Mouse (Mus musculus): ENCODE data around the gene Dnmt3a. TPM values are rescaled to one million over a fixed set of nuclear protein-coding genes. Genes with fewer than 3 reads are reported as not detected.

The Dnmt3a gene
- total and polyA plus RNA-seq, 3 experiments = 15.5 to 61.5 (median 23.4) TPM

- Histone ChIP-seq H3K79me2 (replicated peaks; ENCODE audit: control insufficient read depth, extremely low read depth, insufficient read depth, poor library complexity, severe bottlenecking) (no peaks in the 10 kb centered on the region), H3K36me3 (replicated peaks in 1 of 2; ENCODE audit: control insufficient read depth in 1 of 2, insufficient read depth in 1 of 2, low read length in 1 of 2) (peaks cover 41 to 69% of the 10 kb centered on the region in 2 experiments), H3K4me1 (ENCODE audit: control insufficient read depth in 1 of 2, insufficient read depth in 2 of 2) (peaks cover 20 to 87% of the 10 kb centered on the region in 2 experiments), H3K4me2 (ENCODE audit: insufficient read depth, low read depth, poor library complexity, severe bottlenecking) (no peak overlapping the region), H3K4me3 (replicated peaks in 1 of 3; ENCODE audit: low read depth in 2 of 3, low read length in 2 of 3, poor library complexity in 1 of 3) (no peak overlapping the region), H3K9me3 (replicated peaks; ENCODE audit: low read length) (no peaks in the 10 kb centered on the region), H3K27me3 (replicated peaks) (no peaks in the 10 kb centered on the region), H3K27ac (ENCODE audit: insufficient read depth, low read depth) (no peak overlapping the region), H3K9ac (ENCODE audit: insufficient read depth, low read depth) (no peak overlapping the region)
- TF ChIP-seq EP300 (IDR thresholded peaks at IDR 0.05; ENCODE audit: low read length) (no peak), ZNF384 (IDR thresholded peaks at IDR 0.05; ENCODE audit: low read depth, low read length) (no peak), MEF2A (IDR thresholded peaks at IDR 0.05; ENCODE audit: borderline replicate concordance, low read depth, low read length) (no peak), POLR2A (IDR thresholded peaks at IDR 0.05; ENCODE audit: low read depth, low read length) (no peak), POLR2AphosphoS2 (IDR thresholded peaks at IDR 0.05; ENCODE audit: low read depth, low read length) (no peak), NRF1 (IDR thresholded peaks at IDR 0.05; ENCODE audit: low read depth, low read length) (no peak), ELF1 (IDR thresholded peaks at IDR 0.05; ENCODE audit: low read depth, low read length) (no peak), RCOR1 (conservative IDR thresholded peaks at IDR 0.05; ENCODE audit: low read depth, low read length) (no peak), MXI1 (IDR thresholded peaks at IDR 0.05; ENCODE audit: low read depth, low read length) (no peak), TCF12 (IDR thresholded peaks at IDR 0.05; ENCODE audit: low read depth, low read length) (no peak), USF1 (IDR thresholded peaks at IDR 0.05; ENCODE audit: low read depth, low read length) (no peak)
- no peak for DNase-seq (ENCODE audit: extremely low read depth)
- in situ Hi-C loops (cut with MboI; ENCODE audit: low pct_ligation_motif_present, low pct_unique_long_range_greater_than_20kb, low sequenced_read_pairs) (loop anchor here (25.0 kb wide), 1 partner anchor 176 kb away; no protein-coding TSS in a partner anchor), dilution Hi-C loops (cut with MboI; ENCODE audit: extremely low pct_ligation_motif_present, extremely low pct_unique_long_range_greater_than_20kb, low sequenced_read_pairs) (no loop called here)
Observed at GRCm38 (mm10) chr12:3838009-3838408, 32.2 kb downstream of the Dnmt3a start.

- Histone ChIP-seq H3K4me3 (replicated peaks in 1 of 3; ENCODE audit: low read depth in 2 of 3, low read length in 2 of 3, poor library complexity in 1 of 3) (no peak overlapping the region), H3K4me2 (ENCODE audit: insufficient read depth, low read depth, poor library complexity, severe bottlenecking) (no peak overlapping the region), H3K27me3 (replicated peaks) (no peaks in the 10 kb centered on the region), H3K9ac (ENCODE audit: insufficient read depth, low read depth) (no peak overlapping the region), H3K79me2 (replicated peaks; ENCODE audit: control insufficient read depth, extremely low read depth, insufficient read depth, poor library complexity, severe bottlenecking) (no peaks in the 10 kb centered on the region; the same call in 1 of the 2 replicates), H3K9me3 (replicated peaks; ENCODE audit: low read length) (no peaks in the 10 kb centered on the region), H3K36me3 (replicated peaks in 1 of 2; ENCODE audit: control insufficient read depth in 1 of 2, insufficient read depth in 1 of 2, low read length in 1 of 2) (peaks cover 47 to 84% of the 10 kb centered on the region in 2 experiments), H3K4me1 (ENCODE audit: control insufficient read depth in 1 of 2, insufficient read depth in 2 of 2) (peaks cover 16 to 89% of the 10 kb centered on the region in 2 experiments), H3K27ac (ENCODE audit: insufficient read depth, low read depth) (no peak overlapping the region)
- DNase-seq (ENCODE audit: extremely low read depth) = no peak
- TF ChIP-seq MEF2A (IDR thresholded peaks at IDR 0.05; ENCODE audit: borderline replicate concordance, low read depth, low read length) (no peak), RCOR1 (conservative IDR thresholded peaks at IDR 0.05; ENCODE audit: low read depth, low read length) (no peak), MXI1 (IDR thresholded peaks at IDR 0.05; ENCODE audit: low read depth, low read length) (no peak), JUND (conservative IDR thresholded peaks at IDR 0.05; ENCODE audit: low read depth, low read length) (no peak), SMC3 (IDR thresholded peaks at IDR 0.05; ENCODE audit: low read depth, low read length) (no peak), EP300 (IDR thresholded peaks at IDR 0.05; ENCODE audit: low read length) (no peak), MYC (IDR thresholded peaks at IDR 0.05; ENCODE audit: low read depth, low read length) (no peak), TCF12 (IDR thresholded peaks at IDR 0.05; ENCODE audit: low read depth, low read length) (no peak), POLR2AphosphoS2 (IDR thresholded peaks at IDR 0.05; ENCODE audit: low read depth, low read length) (no peak)
- dilution Hi-C loops (cut with MboI; ENCODE audit: extremely low pct_ligation_motif_present, extremely low pct_unique_long_range_greater_than_20kb, low sequenced_read_pairs) (no loop called here), in situ Hi-C loops (cut with MboI; ENCODE audit: low pct_ligation_motif_present, low pct_unique_long_range_greater_than_20kb, low sequenced_read_pairs) (loop anchor here (25.0 kb wide), 1 partner anchor 177 kb away; no protein-coding TSS in a partner anchor)
Observed at GRCm38 (mm10) chr12:3839662-3840061, 33.9 kb downstream of the Dnmt3a start.

Data from CH12.LX (cell line).